Mouse (Mus musculus) mouse embryonic stem cell (cell line): ENCODE results near the gene Bpi.

Source experiments
- in situ Hi-C, 2 experiments: fragments of 300-500 bp; cut with MboI; formaldehyde crosslinking; loops; 1 replicate in 1 of 2; 3 replicates in 1 of 2; pipeline ENCODE4 v1.14.3; 2019 to 2020; ENCODE audit warnings: low sequenced_read_pairs in 2 of 2, low pct_unique_long_range_greater_than_20kb in 1 of 2, mixed read lengths in 1 of 2; ENCODE audit not compliant: unreplicated experiment in 1 of 2

The Bpi gene

DNA sequence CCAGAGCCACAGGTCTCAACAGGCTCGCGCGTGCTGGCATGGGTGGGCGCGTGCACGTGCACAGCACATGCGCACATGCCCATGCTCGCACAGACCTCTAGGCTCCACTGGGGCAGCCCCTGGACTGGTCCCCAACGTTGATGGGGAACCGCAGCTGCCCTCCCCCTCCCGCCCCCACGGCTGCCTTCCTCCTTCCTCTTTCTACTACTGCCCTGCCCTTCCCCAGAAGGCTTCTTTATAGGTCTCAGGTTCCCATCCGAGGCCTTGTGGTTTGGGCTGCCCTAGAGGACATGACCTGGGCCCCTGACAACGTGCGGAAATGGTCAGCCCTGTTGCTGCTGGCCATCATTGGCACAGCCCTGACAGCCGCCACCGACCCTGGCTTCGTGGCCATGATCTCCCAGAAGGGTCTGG lies at the start of gene Bpi:
TSS of gene Bpi (plus strand) at position 90 of the 414 bp plus-strand sequence.
- in situ Hi-C loops = no loop called here

DNA sequence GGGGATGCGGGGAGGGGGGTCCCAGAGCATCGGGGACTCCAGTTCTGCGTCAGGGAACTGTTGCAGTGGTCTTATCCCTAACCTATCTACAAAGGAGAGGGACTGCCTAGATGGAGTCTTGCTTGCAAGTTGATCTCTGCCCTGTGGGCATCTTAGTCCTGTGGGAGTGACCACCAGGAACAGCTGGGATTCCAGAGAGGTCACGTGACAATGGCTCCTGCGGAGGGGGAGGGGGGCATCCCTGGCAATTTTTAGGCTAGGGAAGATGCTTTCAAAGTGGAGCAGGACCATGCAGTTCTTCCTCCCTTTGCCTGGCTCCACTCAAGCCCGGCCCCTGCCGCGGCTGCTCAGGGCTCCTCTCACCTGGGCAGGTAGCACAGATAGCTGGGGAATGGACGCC lies 48.1 kb upstream of the Bpi start:
- in situ Hi-C loops = no loop called here

DNA sequence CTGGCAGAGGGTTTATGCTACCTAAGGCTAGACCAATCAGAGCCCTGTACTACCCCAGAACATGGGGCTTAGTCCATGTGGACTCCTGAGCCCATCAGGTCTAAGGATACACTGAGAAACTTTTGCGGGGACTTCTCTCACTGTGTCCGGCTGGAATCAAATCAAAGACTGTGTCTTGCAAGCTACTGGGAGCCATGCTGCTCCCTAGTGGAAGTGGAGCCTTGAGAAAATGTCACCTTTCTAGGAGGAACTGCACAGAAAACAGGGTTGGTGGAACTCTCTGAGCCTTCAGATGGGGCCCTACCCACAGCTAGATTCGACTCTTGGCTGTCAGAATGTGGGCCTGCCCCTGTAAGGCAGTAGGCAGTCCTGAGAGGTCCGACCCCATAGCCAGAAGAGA lies 47.4 kb upstream of the Bpi start:
- in situ Hi-C loops = no loop called here

DNA sequence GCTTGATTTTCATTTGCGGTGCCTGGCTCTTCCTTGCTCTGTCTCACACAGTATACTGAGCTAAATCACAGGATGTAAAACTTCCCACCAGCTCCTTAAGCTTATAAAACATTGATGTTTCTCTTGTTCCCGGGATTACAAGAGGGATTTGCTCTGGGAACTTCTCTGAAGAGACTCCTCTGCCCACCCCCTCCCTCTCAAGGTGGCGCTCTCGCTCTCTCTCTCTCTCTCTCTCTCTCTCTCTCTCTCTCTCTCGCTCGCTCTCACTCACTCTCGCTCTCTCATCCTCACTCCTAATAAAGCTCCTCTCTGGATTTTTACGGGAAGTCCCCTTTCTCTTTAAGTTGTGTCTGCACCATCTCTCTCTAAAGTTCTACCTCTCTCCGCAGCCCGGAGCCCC lies 46.9 kb upstream of the Bpi start:
- in situ Hi-C loops = no loop called here

DNA sequence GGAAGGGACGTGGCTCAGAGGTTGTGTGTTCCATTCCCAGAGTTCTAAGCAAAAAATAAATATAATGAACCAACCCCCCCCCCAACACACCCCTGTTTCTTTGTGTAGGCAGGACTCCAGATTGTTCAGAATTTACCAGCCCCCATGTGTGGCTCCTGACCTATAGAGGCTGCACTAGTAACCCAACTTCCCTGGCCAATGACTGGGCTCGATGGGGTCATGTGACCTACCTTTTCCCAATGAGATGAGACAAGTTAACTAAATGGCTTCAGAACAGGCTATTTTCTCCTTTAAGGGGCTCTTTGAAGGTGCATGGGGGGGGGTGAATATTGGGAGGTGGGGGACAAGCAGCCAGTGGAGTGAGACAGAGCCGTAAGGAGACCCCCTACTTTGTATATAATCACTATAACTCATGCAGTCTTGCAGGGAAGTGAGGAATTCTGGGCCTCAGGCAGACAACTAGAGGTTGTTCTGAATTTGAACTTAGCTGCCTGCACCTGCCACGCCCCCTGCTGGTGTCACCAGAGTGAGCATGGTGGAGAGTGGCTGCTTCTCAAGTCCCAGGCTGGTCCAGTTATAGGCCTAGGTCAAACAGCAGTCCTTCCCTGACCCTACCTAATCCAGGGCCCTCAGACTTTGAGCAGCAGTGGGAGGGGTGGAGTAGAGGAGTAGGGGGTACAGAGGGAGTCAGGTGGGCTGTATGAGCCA lies 46.0 kb upstream of the Bpi start:
- in situ Hi-C loops = no loop called here

DNA sequence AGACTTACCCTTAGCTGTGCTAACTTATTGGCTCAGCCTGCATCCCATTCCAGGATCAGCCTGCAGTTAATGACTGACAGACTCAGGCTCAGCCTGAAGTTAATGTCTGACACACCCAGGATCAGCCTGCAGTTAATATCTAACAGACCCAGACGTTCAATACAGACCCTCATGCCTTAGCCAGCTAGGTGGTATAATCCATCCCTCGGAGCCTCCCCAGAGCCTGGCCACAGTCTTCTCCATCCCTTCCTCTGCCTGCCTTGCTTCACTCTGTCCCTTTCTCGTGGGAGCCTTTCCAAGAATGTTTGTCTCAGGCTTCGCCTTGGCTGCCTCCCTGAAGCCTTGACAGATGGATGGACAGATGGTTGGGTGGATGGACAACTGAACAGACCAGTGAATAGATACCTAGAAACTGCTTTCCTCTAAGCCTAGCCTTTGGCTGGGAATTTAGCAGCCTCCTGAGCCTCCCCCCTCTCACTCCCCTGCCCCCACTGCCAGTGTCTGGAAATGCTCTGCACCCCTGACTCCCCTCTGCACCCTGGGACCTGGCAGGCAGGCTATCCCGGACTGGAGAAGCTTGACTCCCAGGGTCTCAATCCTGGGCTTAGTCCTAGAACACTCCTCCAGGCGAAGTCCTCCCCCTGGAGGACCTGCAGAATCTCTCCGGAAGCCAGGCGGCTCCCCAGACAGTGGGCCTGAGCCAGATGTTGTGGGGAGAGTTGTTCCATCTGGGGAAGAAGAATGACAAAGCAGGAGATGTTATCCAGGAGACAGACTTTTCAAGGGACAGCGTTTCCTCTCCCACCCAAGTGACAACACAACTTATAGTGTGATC lies 42.4 kb upstream of the Bpi start:
- in situ Hi-C loops = loop anchor here in 1 of 2 experiments (5.0 kb wide), 1 partner anchor 127 kb away; no protein-coding TSS in a partner anchor

DNA sequence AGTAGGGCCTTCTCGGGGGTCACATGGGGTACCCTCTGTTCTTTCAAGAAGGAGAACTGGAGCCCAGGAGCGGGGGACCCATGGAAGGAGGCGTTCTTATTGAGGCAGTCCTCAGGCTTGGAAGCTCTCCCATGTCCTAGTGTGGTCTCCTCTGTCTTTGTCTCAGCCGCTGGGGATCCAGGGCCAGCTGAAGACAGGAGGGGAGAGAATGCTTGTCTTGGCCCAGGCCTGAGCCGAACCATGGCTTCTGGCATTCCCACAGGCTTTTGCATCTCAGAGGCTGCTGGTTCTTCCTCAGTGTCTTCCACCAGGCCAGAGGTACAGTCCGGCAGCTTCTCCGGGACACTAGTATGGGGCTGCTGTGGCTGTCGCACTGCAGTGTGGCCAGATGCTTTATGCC lies 41.4 kb upstream of the Bpi start:
- in situ Hi-C loops = loop anchor here in 1 of 2 experiments (5.0 kb wide), 1 partner anchor 126 kb away; no protein-coding TSS in a partner anchor

DNA sequence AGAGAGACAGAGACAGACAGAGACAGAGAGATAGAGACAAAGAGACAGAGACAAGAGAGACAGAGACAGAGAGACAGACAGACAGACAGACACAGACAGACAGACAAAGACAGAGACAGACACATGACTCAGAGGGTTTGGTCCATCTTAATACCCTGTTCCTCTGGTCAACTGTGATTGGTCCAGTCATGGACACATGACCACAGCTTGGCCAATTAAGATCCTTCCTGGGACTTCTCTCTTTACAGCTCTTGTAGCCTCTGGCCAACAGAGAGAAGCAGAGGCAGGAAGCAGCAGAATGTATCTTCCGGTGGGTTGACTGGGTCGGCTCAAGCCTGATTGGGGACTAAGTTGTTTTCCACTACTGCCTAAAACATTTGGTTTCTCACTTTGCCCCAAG lies 38.3 kb upstream of the Bpi start:
- in situ Hi-C loops = loop anchor here in 1 of 2 experiments (5.0 kb wide), 1 partner anchor 123 kb away; no protein-coding TSS in a partner anchor

DNA sequence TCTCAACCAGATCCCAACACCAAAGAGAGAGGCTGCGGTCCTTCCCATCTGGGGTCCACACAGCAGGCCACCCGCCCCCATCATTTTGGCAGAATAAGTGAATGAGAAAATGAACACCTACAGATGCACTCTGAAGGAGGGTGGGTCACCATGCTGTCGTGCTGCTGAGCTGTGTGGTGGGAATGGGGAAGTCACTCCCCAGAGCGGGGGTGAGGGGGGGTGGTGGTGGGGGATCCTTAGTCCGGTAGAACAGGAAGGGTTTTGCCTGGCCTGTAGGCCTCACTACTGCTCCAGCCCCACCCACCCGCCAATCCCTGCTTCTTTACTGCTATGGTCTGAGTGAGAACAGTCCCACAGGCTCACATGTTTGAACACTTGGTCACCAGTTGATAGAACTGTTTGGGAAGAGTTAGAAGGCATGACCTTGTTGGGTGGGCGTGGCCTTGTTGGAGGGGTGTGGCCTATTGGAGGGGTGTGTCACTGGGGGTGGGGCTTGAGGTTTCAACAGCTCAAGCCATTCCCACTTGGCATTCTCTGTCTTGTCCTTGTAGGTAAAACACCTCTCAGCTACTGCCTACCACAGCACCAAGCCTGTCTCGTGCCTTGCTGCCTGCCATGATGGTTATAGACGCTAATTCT lies 36.3 kb upstream of the Bpi start:
- in situ Hi-C loops = loop anchor here in 1 of 2 experiments (5.0 kb wide), 1 partner anchor 46 kb away; no protein-coding TSS in a partner anchor

DNA sequence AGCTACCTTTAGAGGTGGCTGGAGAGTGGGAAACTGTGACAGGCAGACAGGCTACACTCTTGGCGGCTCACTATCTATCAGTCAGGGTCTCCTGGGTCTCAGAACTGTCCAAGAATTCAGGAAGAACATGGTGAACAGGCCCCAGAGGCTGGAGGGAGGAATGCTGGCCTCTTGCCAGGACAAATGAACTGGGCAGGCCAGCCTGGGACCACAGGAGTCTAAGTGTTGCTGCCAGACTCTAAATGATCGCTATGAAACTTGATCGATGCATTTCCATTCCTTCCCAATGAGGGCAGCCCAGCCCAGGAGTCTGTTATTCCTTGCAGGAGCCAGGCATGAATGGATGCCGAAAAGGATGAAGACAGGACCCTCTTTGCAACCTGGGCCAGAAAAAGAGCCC lies 35.2 kb upstream of the Bpi start:
- in situ Hi-C loops = loop anchor here in 1 of 2 experiments (5.0 kb wide), 1 partner anchor 45 kb away; no protein-coding TSS in a partner anchor

DNA sequence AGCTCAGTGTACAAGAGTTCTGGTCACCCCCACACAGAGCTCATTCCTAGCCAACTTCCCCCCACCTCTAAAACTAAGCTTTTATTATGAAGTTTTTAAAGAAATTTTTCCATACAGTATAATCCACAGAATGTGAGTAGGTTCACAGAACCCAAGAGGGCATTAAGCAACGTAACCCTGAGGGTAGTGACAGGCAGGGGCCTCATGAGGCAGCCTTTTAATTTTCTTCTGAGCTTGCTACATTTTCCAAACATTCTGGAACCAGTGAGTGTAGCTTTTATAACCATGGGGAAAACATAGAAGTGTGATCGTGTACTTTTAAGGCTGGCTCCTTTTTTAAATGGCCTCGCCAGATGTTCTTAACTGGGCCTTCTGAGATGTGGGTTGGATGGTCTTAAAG lies 34.4 kb upstream of the Bpi start:
- in situ Hi-C loops = loop anchor here in 1 of 2 experiments (5.0 kb wide), 1 partner anchor 44 kb away; no protein-coding TSS in a partner anchor

DNA sequence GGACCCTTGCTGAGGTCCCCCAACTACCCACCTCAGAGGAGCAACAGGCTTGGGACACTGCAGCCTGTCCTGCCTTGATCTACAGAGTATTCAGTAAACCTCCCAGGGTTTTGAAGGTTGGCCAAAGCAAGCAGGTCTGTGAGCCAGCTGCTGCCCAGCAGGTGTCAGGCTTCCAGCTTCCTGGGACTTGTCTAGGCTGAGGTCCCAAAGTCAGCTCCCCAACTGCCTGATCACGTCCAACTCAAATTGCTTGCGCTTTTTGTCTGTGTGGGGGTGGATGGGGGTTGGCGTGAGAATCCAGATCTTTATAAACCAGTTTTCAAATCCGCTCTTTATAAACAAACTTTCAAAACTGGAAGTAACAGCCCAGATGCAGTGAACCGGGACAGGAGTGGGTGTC lies 32.6 kb upstream of the Bpi start:
- in situ Hi-C loops = no loop called here

DNA sequence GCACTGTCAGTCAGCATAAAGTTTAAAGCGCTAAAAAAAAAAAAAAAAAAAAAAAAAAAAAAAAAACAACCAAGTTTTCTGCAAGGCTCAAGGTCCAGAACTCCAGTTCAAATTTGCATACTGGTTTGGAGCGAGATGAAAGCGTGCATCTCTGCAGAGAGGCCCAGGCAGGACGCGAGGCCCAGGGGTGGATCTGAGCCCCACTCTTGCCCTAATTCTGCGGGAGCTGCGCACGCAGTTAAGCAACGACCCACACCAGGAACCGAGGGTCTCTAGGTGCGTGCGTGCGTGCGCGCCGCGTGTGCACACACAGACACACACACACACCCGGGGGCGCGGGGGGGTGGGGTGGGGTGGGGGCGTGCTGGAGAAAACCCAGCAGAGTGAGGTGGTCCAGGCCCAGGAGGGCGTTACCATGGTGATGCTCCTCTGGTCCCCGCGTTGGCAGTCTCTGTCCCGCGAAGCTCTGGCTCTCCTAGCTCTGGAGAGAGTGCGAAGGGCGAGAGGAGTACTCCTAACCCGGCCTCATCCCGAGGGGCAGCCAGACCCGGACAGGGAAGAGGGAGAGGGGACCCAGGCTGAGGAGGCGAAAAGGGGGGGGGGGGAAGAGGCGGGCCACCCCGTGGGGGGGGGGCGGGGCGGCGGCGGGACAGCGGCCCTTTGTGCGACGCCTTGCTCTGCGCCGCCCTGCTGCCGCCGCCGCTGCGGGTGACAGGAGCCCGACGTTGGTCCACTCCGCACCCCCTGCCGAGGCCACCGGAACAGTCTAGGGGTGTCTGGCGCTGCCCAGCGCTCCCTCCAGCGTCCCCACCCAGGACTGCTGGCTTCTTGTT lies 29.0 kb upstream of the Bpi start, which contains the start of gene D630003M21Rik:
TSS of gene D630003M21Rik (minus strand) at position 553 of the 833 bp plus-strand sequence.
- in situ Hi-C loops = no loop called here

DNA sequence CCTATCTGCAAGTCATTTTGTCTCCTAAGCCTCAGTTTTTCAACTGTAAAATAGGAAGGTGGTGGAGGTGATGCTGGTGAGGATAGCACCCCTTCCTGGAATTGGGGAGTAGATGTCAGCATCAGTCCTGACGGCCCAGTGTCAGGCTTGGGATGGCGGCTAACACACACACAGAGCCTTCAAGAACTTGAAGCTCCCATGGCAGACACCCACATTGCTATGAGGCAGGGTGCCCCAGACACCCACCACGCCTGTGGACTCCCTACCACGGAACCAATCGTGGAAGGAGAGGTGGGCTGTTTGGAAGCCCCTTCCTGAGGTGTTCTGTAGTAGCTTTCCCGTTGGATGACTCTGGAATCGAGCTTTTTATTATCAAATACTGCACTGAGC lies 28.4 kb upstream of the Bpi start:
- in situ Hi-C loops = no loop called here

DNA sequence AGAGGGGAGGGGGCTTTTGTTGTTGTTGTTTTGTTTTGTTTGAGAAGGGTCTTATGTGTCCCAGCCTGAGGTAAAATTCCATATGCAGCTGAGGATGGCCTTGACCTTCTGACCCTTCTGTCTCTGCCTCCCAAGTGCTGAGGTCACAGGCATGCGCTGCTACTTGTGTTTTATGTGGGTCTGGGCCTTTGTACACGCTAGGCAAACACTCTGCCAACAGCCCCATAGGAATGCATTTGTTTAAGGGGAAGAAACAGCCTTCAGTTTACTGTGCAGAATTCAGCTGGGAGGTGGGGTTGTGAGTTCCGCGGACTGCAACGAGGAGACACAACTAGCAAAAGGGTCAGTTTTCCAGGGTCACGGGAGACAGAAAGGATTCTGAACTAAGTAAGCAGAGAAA lies 27.3 kb upstream of the Bpi start:
- in situ Hi-C loops = no loop called here

DNA sequence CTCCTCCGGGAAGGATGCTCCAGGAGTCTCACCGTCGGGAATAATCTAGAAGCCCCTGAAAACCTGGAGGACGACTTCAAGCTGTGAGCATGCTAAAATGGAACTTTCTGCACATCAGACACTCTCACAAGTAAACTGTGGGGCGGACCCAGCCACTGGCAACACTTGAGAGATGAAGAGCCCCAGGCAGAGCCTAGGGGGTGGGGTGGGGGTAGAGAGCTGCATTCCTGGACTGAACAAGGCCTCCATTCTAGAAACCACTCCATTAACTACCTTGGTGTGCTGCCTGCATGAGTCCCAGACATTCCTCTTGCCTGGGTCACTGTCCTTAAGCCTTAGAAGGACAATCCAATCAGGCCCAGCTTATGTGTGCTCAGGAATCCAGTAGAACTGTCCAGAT lies 26.8 kb upstream of the Bpi start:
- in situ Hi-C loops = no loop called here

DNA sequence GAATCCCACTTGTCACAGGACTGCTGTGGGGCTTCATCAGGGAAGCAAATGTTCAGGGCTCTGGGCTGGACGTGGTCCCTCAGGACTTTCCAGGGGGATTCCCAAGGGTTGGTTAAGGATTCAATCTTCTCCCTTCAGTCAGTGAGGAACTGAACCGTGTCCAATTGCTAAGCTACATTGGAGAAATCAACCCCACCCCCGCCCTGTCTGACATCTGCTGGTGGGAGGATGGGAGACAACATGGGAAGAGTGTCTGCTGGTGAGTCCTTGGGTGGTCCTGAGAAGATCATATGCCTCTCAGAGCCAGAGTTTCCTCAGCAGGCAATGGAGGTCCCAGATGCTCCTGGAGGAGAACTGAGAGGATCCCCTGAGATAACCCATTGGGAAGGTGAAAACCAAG lies 25.5 kb upstream of the Bpi start:
- in situ Hi-C loops = no loop called here

DNA sequence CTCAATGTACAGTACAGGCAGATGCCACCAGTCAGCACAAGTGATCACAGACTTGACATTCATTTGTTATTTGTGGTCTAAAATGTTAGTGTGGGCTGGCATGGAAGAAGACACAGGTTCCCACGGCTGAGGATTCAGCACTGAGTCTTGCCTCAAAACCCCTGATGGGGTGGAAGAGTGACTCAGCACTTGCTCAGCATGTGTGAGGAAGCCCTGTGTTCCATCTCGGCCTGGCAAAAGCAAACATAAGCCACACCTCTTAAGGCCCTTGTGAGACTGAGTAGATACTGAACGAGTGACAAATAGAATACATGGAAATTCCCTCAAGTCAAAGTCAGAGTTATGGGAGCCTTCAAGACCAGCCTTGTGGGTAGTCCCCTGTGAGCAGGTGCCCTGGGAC lies 24.8 kb upstream of the Bpi start:
- in situ Hi-C loops = no loop called here
